Mouse (Mus musculus): ENCODE data around the gene Adrb1. TPM values are rescaled to one million over a fixed set of nuclear protein-coding genes. Genes with fewer than 3 reads are reported as not detected.

Adrb1 gene
- total RNA-seq, 1 experiment, result 0.36 TPM

GRCm38 (mm10) chr19:56687676-56688075, 34.3 kb upstream of the Adrb1 start:
- H3K4me3 ChIP-seq (ENCODE audit: insufficient read depth in 1 of 2, low read depth in 1 of 2, low read length in 2 of 2, poor library complexity in 1 of 2, severe bottlenecking in 1 of 2), result peak overlapping the region in 1 of 2 experiments; percentile 44; a peak in 2 of 4 replicates
- peaks cover 2 to 4% of the 10 kb centered on the region in 2 experiments; a peak in 2 of 4 replicates for H3K4me1 ChIP-seq (ENCODE audit: control insufficient read depth in 2 of 2, insufficient read depth in 2 of 2, low read length in 2 of 2, poor library complexity in 1 of 2)
- TF ChIP-seq ZNF384 (IDR thresholded peaks at IDR 0.05; ENCODE audit: low read depth, low read length) (no peak), MAFK (IDR thresholded peaks at IDR 0.05; ENCODE audit: insufficient read depth, low read depth, low read length) (no peak), HCFC1 (IDR thresholded peaks at IDR 0.05; ENCODE audit: borderline replicate concordance, insufficient read depth, low read length) (no peak), ZC3H11A (IDR thresholded peaks at IDR 0.05; ENCODE audit: borderline replicate concordance, low read depth, low read length) (no peak), CHD2 (IDR thresholded peaks at IDR 0.05; ENCODE audit: low read depth, low read length) (no peak)
- H3K9me3 ChIP-seq (ENCODE audit: control insufficient read depth, insufficient read depth, low read depth, low read length), result no peaks in the 10 kb centered on the region
- in situ Hi-C loops (cut with MboI; ENCODE audit: low sequenced_read_pairs in 2 of 2, unreplicated experiment in 2 of 2), result no loop called here
- no peaks in the 10 kb centered on the region for H3K36me3 ChIP-seq (ENCODE audit: control insufficient read depth, insufficient read depth, low read length, poor library complexity, severe bottlenecking)
- H3K27ac ChIP-seq (ENCODE audit: insufficient read depth, low read depth, low read length, poor library complexity, severe bottlenecking), result no peak overlapping the region
- no peak for DNase-seq (ENCODE audit: low read depth, low spot score)
- no peak overlapping the region for H3K9ac ChIP-seq (ENCODE audit: insufficient read depth, low read depth, low read length, poor library complexity, severe bottlenecking)

- in situ Hi-C loops (cut with MboI; ENCODE audit: low sequenced_read_pairs in 2 of 2, unreplicated experiment in 2 of 2), result no loop called here
- H3K4me1 ChIP-seq (ENCODE audit: control insufficient read depth in 2 of 2, insufficient read depth in 2 of 2, low read length in 2 of 2, poor library complexity in 1 of 2), result peaks cover 2 to 4% of the 10 kb centered on the region in 2 experiments; a peak in 2 of 4 replicates
- H3K36me3 ChIP-seq (ENCODE audit: control insufficient read depth, insufficient read depth, low read length, poor library complexity, severe bottlenecking), result no peaks in the 10 kb centered on the region
- H3K27ac ChIP-seq (ENCODE audit: insufficient read depth, low read depth, low read length, poor library complexity, severe bottlenecking), result no peak overlapping the region
- TF ChIP-seq ZC3H11A (IDR thresholded peaks at IDR 0.05; ENCODE audit: borderline replicate concordance, low read depth, low read length), result no peak
- no peak for DNase-seq (ENCODE audit: low read depth, low spot score)
- H3K9ac ChIP-seq (ENCODE audit: insufficient read depth, low read depth, low read length, poor library complexity, severe bottlenecking), result no peak overlapping the region
- no peak overlapping the region for H3K4me3 ChIP-seq (ENCODE audit: insufficient read depth in 1 of 2, low read depth in 1 of 2, low read length in 2 of 2, poor library complexity in 1 of 2, severe bottlenecking in 1 of 2)
- no peaks in the 10 kb centered on the region for H3K9me3 ChIP-seq (ENCODE audit: control insufficient read depth, insufficient read depth, low read depth, low read length)
Observed at GRCm38 (mm10) chr19:56688661-56689335, 33.2 kb upstream of the Adrb1 start.

- no peak for DNase-seq (ENCODE audit: low read depth, low spot score)
- Histone ChIP-seq H3K9me3 (ENCODE audit: control insufficient read depth, insufficient read depth, low read depth, low read length) (no peaks in the 10 kb centered on the region), H3K36me3 (ENCODE audit: control insufficient read depth, insufficient read depth, low read length, poor library complexity, severe bottlenecking) (no peaks in the 10 kb centered on the region), H3K9ac (ENCODE audit: insufficient read depth, low read depth, low read length, poor library complexity, severe bottlenecking) (no peak overlapping the region), H3K4me3 (ENCODE audit: insufficient read depth in 1 of 2, low read depth in 1 of 2, low read length in 2 of 2, poor library complexity in 1 of 2, severe bottlenecking in 1 of 2) (no peak overlapping the region), H3K27ac (ENCODE audit: insufficient read depth, low read depth, low read length, poor library complexity, severe bottlenecking) (no peak overlapping the region), H3K4me1 (ENCODE audit: control insufficient read depth in 2 of 2, insufficient read depth in 2 of 2, low read length in 2 of 2, poor library complexity in 1 of 2) (peaks cover 2 to 4% of the 10 kb centered on the region in 2 experiments; a peak in 2 of 4 replicates)
- in situ Hi-C loops (cut with MboI; ENCODE audit: low sequenced_read_pairs in 2 of 2, unreplicated experiment in 2 of 2), result no loop called here
- no peak for TF ChIP-seq MAFK (IDR thresholded peaks at IDR 0.05; ENCODE audit: insufficient read depth, low read depth, low read length)
- TF ChIP-seq ZC3H11A (IDR thresholded peaks at IDR 0.05; ENCODE audit: borderline replicate concordance, low read depth, low read length), result no peak
- no peak for TF ChIP-seq ZNF384 (IDR thresholded peaks at IDR 0.05; ENCODE audit: low read depth, low read length)
- no peak for TF ChIP-seq HCFC1 (IDR thresholded peaks at IDR 0.05; ENCODE audit: borderline replicate concordance, insufficient read depth, low read length)
Observed at GRCm38 (mm10) chr19:56689493-56689892, 32.5 kb upstream of the Adrb1 start.

- no peak overlapping the region for H3K27ac ChIP-seq (ENCODE audit: insufficient read depth, low read depth, low read length, poor library complexity, severe bottlenecking)
- no peak overlapping the region for H3K9ac ChIP-seq (ENCODE audit: insufficient read depth, low read depth, low read length, poor library complexity, severe bottlenecking)
- no peaks in the 10 kb centered on the region for H3K9me3 ChIP-seq (ENCODE audit: control insufficient read depth, insufficient read depth, low read depth, low read length)
- in situ Hi-C loops (cut with MboI; ENCODE audit: low sequenced_read_pairs in 2 of 2, unreplicated experiment in 2 of 2), result no loop called here
- no peaks in the 10 kb centered on the region for H3K36me3 ChIP-seq (ENCODE audit: control insufficient read depth, insufficient read depth, low read length, poor library complexity, severe bottlenecking)
- H3K4me3 ChIP-seq (ENCODE audit: insufficient read depth in 1 of 2, low read depth in 1 of 2, low read length in 2 of 2, poor library complexity in 1 of 2, severe bottlenecking in 1 of 2), result no peak overlapping the region
- H3K4me1 ChIP-seq (ENCODE audit: control insufficient read depth in 2 of 2, insufficient read depth in 2 of 2, low read length in 2 of 2, poor library complexity in 1 of 2), result peaks cover 2 to 4% of the 10 kb centered on the region in 2 experiments; a peak in 2 of 4 replicates
- no peak for TF ChIP-seq ZC3H11A (IDR thresholded peaks at IDR 0.05; ENCODE audit: borderline replicate concordance, low read depth, low read length)
- 0 out of 2 replicates have a peak, but pooled peaks have one; percentile 56 for TF ChIP-seq MAFK (IDR thresholded peaks at IDR 0.05; ENCODE audit: insufficient read depth, low read depth, low read length)
- TF ChIP-seq HCFC1 (IDR thresholded peaks at IDR 0.05; ENCODE audit: borderline replicate concordance, insufficient read depth, low read length), result no peak
- TF ChIP-seq ZNF384 (IDR thresholded peaks at IDR 0.05; ENCODE audit: low read depth, low read length), result no peak
- TF ChIP-seq CHD2 (IDR thresholded peaks at IDR 0.05; ENCODE audit: low read depth, low read length), result no peak
- DNase-seq (ENCODE audit: low read depth, low spot score), result no peak
Observed at GRCm38 (mm10) chr19:56691103-56691502, 30.9 kb upstream of the Adrb1 start.

All from ES-E14 (cell line).